Mouse (Mus musculus) C2C12 (cell line): ENCODE data around the gene Loxl3.

ENCODE experiments used
- CEBPB ChIP-seq: IDR thresholded peaks from one replicate; pipeline ENCODE4 v1.6.1; 2011; ENCODE audit warnings: low read depth, mild to moderate bottlenecking, control low read depth, moderate library complexity
- CTCF ChIP-seq: IDR thresholded peaks from one replicate; pipeline ENCODE4 v1.5.1; 2011; ENCODE audit not compliant: control insufficient read depth, insufficient read depth, insufficient read length
- FOSL1 ChIP-seq: IDR thresholded peaks from one replicate; pipeline ENCODE4 v1.8.0; 2011; ENCODE audit warnings: mild to moderate bottlenecking, low read length; ENCODE audit not compliant: poor library complexity, insufficient read depth, severe bottlenecking
- MAX ChIP-seq: IDR thresholded peaks from one replicate; pipeline ENCODE4 v1.6.1; 2011; ENCODE audit warnings: mild to moderate bottlenecking, control low read depth
- MYOD1 ChIP-seq: IDR thresholded peaks from one replicate; pipeline ENCODE4 v1.6.1; 2011; ENCODE audit warnings: low read depth; ENCODE audit not compliant: control insufficient read depth, insufficient read length
- MYOG ChIP-seq: IDR thresholded peaks from one replicate; pipeline ENCODE4 v1.6.1; 2011; ENCODE audit not compliant: control insufficient read depth, insufficient read length; ENCODE audit errors: extremely low read depth
- USF1 ChIP-seq: IDR thresholded peaks from one replicate; pipeline ENCODE4 v1.6.1; 2011; ENCODE audit warnings: low read depth, mild to moderate bottlenecking, control low read depth, moderate library complexity

- TF ChIP-seq CTCF (no peak), MYOG (no peak), MAX (no peak), MYOD1 (no peak), USF1 (no peak), CEBPB (no peak), FOSL1 (no peak)
These were observed 34.2 kb downstream of the Loxl3 start for GRCm38 (mm10) chr6:83068221-83068620.
